Mouse (Mus musculus): ENCODE results near the gene Clec2e.
"Not testable (repeated sequence)": the region's sequence is repeated elsewhere in the genome, so short reads cannot be mapped to it uniquely, and the experiment has no call there.

The Clec2e gene

DNA sequence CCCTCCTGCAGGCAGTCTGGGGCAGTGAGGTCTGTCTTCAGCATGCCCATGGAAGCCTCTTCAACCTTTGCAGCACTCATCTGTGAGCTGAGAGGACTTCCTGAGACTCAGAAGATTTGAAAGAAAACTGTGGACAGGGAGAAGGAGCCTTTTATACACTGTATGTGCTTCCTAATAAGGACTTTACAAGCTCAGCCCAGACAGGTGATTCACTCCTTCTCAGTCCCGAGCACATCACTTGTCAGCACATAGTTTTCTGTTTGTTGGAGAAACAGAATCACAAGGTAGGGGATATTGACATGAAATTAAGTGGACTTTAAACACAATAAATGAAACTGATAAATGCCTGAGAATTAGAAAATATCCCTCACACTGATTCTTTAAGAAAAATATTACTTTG lies at the start of gene Clec2e:
TSS of gene Clec2e (minus strand) at position 120 of the 400 bp plus-strand sequence.
- not testable (repeated sequence) for DNase-seq

DNA sequence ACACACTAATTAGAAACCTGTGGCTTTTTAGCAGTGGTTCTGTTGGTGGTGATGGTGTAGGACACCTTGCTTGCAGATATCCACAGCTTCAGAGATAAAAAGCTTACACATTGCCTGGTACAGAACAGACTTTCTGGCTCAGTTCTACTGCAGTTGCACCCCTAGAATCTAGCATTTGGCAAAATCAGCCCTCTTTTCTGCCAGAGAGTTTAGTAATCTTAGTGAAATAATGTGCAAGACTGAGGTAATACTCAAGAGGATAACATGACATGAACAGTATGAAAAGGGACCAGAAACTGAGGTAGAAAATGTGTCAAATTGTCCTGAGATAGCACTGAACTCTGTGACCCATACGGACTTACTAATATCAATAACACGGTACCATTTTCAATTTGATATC lies 46.1 kb upstream of the Clec2e start:
- no peak for DNase-seq

DNA sequence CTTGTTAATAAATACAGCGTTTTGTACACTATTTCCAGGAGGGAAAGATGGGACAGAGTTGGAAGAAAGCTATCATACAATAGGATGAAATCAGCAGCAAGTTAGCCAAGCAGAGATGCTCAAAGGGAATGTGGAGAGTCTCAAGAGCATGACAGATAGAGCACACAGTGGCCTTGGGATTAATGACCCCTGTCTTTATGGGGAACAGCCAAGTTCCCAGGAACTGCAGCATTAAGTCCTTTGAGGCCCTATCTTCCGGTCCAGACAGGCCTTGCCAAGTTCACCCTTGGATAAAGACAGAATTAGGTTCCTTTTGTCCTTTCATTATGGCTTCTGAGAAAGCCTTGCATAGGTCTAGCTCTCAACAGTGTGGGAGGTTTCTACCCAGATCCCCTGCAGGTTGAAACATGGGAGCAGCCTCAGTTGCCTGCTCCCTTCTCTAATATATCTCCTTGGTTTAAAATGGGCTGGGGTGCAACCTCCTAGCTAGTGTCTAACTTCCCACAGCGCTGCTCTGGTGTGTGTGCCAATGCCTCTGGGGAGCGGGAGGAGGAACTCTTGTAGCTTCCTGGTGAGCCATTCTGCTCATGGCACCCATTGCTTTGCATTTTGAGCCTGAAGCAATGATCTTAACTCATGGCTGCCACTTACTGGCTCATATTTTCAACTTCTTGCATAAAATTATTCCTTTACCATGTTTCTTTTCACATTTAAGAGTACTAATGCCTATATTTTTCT lies 32.1 kb upstream of the Clec2e start:
- DNase-seq, result no peak

DNA sequence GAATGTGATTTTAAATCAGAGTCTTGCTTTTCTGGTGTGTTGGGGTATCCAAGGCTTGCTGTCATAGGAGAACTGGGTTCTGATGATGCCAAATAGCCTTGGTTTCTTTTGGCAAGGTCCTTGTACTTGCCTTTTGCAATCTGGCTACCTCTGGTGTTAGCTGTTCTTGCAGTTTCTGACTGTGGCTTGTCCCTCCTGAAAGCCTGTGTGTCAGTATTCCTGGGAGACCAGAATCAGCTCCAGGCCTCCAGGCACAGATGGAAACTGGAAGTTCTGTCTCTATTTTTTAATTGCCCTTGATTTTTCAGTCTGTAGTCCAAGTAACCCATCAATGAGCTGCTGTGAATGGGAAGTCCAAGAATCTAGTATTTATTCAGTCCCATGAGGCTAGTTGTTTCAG lies 26.1 kb upstream of the Clec2e start:
- no peak for DNase-seq

DNA sequence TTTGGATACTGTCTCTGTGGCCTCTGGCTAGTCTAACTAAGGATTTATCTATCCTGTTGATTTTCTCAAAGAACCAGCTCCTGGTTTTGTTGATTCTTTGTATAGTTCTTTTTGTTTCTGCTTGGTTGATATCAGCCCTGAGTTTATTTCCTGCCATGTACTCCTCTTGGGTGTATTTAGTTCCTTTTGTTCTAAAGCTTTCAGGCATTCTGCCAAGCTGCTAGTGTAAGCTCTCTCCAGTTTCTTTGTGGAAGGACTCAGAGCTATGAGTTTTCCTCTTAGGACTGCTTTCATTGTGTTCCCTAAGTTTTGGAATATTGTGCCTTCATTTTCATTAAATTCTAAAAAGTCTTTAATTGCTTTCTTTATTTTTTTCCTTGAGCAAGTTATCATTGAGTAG lies 23.8 kb upstream of the Clec2e start:
- DNase-seq, result not testable (repeated sequence)

DNA sequence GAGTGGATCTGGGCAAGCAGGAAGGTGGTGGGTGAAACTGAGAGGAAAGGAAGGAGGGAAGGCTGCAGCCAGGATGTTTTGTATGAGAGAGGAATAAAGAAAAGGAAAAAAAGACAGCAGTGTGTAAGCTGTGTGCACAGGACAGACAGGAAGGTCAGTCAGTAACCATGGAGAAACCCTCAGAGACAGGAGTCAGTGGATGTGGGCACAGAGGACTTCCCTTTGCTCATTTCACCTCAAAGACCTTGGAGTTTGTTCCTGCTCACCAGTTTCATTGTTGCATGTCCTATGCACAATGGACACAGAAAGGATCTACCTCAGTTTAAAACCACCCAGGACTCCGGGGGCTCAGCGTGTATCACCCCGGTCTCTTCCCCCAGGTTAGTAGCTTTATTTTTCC lies 15.5 kb upstream of the Clec2e start:
- DNase-seq, result no peak

DNA sequence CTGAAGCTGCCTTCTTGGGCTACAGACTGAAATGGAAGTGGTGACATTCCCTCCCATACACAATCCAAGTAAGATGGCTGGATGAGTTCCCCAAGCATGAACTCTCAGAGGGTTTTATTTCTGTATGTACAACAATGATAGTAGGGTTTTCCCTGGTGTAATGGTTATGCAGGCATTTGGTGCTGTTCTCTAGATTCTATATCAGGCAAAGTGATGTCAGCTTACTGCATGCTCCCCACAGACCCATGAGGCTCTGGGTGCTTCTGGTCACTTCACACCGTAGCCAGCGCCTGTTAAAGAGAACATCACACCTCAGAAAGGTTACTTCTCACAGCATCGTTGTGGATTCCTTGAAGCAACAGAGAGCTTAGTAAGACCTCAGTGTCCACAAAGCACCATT lies 13.5 kb upstream of the Clec2e start:
- DNase-seq, result not testable (repeated sequence)

DNA sequence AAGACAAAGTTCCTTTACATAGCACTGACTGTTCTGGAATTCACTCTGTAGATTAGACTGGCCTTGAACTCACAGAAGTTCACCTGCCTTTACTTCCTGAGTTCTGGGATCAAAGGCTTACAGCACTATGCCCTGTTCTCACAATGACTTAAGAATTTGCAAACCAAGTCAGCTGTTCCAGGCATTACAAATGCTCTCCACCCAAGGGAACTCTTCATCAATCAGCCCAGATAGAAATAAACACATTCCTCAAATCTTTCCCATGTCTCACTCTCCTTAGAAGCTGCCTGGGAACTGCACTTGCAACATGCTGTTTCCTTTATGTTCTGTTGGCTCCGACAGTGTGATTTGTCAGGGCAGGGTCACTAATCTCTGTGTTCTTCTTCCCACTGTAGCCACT lies 13.1 kb upstream of the Clec2e start:
- DNase-seq, result no peak

DNA sequence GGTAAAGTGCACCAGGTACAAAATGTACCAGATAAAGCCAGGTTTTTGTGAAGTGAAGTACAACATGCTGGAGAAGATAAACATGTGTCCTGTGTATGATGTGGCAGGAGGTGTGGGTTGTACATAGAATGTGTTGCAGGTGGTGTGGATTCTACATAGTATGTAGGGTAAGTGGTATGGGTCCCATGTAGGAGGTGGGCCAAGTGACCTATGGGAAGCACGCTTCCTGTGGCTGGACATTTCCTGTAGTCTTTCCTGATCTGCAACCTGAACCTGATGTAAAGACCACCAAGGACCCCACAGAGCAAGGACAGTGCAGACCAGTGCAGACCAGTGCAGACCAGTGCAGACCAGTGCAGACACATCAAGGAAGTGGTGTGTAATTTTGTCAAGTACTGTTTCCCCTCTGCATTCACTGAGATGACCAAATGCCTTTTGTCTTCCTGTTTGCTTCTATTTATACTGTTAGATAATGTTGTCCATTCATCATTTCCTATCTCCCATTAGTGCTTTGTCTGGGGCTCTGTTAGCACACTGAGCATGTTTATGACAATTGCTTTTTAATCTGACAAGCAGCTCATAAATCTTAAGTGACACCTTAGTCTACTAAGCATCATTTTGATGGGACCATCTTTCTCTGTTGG lies 12.4 kb upstream of the Clec2e start:
- no peak for DNase-seq

DNA sequence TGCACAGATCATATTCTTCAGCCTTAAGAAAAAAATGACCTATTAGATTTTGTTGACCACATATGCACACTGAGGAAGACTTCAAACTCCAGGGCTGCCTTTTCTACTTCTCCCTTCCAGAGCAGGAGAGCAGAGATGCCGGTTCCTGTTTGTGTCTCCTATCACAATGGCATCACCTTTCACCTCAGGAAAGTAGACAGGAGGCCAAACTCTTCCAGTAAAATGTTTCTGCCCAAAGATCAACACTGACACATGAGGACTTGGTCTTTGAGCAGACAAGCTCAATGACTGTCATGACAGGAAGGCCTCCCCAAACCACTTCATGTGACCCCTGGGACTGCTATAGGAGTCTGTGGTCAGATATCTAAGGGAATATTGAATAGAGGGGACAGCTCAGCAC lies 11.8 kb upstream of the Clec2e start:
- DNase-seq, result no peak

DNA sequence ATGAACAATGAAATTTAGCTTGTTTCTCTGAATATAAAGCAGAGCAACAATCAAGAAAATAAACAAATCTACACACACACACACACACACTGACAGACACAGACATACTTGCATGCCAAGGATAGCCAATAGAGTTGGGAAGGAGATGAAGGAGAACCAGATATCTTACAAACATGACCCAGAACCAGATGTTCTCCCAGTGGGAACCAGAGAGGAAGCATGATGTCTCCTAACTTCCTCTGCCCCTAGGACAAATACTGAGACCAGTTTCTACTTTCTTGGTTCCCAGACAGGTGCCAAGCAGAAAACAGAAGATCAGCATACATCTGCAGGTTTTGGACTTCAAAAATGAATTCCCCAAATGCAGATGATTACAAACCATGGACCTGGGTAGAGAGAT lies 7.2 kb upstream of the Clec2e start:
- no peak for DNase-seq

DNA sequence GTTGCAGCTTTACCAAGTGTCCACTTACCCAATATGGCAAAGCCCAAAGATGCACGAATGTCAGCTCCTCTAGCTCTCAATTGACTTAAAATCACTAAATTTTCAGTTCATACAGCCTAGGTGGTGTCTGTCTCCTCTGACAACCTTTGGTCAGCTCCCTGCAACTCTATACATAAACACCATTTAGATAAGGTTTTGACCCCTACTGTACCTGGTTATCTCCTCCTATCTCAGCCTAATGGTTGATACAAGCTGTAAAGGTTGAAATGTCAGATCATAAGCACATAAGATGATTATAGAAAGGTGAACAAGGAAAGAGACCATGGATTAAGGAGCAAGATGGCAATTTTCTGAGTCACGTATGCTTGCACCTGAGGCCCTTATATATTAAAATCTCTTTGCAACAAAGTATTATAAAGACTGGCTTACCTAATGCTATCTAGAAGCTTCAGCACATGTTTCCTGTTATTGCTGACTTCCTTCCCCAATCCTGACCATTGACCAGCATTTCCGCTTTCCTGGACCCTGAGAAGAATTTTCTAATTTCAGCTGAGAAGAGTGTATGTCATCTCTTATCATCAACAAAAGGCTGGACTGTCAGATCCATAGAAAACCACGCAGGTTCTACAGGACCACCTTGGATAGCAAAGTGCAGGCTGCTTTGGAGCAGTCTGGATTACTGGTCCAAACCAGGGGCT lies 2.3 kb upstream of the Clec2e start:
- DNase-seq, result no peak

DNA sequence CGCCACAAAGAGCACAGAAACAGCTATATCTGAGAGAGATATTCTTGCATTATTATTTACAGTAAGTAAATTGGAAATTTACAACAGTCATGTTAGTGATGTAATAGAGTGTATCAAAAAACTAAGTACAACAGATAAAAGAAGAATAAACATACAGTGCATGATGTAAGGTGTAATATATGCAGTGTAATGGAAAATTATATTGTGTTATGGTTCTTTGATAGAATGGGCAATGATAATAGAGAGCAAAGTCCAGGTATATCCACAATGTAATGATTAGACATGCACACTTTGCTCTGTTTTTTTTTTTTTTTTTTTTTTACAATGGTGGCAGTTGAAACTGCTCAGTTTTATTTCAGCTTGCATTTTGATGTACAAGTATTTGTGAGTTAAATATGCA lies 891 bp upstream of the Clec2e start:
- no peak for DNase-seq

DNA sequence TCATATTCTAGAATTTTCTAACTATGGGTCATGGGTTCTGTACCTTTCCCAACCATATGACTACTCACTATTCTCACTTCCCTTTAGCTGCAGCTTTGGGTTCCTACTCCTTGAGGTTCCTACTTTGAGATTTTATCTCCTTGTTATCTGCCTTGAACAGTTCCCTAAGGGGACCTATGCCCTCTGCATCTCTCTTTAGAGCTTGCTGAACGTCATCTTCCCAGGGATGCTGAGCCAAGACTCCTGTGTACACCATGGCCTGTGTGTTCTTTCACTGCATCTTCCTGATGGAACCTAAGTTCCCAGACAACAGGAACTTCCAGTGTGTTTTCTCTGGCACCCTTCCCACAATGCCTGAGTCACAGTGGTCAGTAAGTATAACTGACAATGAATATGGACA lies 2.8 kb downstream of the Clec2e start:
- DNase-seq, result no peak

DNA sequence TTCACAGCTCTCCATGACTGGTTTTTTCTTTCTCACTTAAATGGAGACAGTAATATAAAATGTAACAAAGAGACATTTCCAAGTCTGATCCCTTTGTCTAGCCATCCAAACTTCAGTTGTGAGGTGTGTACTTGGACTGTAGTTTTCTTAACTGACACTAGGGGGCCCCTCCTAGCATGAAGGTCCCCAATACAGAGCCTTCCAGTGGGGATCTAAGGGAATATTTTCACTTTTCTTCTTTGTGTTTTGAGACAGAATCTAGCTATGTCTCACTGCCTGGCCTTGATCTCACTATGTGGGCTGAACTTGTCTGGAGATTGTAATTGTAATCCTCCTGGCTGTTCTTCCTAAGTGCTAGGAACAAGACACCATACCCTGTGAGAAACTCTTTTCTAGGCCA lies 5.5 kb downstream of the Clec2e start:
- DNase-seq, result no peak

DNA sequence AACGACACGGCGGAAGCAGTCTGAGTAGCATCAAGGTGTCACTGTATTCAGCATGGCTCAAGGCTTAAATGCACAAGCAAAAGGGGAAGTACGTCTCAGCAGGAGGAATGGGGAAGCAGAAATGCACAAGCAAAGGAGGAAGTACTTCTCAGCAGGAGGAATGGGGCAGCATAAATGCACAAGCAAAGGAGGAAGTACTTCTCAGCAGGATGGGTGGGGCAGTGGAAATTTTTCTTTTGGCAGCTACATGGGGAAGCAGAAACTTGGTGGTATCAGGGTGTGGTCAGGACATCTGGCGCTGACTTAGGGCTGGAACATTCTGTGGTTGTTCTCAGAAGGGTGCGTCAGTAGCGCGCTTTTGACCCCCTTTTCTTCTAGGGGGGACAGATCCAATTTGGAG lies 12.1 kb downstream of the Clec2e start:
- DNase-seq, result not testable (repeated sequence)

DNA sequence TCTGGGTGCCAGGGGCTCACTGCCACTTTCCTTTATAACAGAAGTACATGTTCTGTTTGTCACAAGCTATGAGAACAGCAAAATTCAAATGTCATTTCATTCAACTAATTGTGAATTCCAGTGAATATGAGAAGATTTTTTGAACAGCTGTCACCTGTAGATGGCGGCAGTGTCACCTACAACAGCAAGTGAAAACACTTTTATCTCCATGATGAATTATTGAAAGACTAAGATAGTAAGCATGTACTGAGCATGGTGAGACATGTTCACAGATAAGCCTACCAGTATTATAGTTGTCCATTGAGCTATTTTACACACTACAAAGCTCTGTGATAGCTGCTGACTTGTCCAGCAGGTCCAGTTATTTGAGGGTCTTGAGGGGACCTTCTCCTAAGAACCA lies 12.6 kb downstream of the Clec2e start:
- DNase-seq, result no peak

DNA sequence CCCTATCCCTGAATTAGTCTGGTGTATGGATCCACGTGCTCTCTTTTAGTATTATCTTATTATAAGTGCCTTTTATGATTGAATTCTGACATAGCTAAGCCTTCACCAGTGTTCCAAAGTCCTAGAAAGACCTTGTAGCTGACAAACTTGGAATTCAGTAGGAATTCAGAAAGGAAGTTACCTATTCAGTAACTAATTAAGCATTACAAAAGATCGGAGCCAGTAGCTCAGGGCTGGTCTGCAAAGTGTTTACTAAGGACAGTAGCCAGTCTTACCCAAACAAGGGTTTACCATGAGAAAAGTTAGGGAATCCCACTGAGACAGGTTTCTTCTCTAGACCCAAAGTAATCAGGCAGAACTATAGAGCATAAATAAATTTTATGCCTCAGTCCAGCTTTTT lies 14.7 kb downstream of the Clec2e start:
- not testable (repeated sequence) for DNase-seq

DNA sequence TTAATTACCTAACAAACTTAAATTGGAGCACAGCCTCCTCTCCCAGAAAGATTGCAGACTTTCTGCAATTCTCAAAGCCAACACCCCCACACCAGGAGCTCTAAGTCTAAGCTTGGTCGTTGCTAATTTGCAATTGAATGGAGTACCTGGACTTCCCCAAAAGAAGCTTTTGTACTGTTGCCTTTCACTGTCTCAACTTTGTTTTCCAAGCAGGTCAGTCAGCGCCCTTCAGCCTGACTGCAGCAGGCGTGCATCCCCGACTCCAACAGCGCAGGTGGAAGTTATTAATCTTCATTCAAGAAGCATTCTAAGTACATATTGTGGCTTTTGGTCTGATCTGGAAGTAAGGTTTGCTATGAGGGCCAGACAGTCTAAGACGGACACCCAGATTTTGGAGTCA lies 15.6 kb downstream of the Clec2e start:
- no peak for DNase-seq

DNA sequence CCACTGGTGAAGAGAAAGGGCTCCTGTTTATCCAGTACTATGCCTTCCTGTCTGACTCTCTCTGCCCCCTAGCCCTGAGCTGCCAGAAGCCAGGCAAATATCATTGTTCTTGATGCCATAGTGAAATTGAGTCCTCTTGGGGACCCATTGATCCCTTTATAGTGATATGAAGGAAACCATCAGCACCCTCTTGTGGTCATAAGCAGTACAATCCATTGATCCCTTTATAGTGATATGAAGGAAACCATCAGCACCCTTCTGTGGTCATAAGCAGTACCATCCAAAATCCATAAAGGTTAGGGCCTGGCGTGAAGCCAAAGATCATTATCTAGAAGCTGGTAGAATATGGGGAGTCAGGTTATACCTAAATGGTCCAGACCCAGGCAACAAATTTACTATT lies 33.7 kb downstream of the Clec2e start:
- peak in 1 of 2 experiments; percentile 1 for DNase-seq

DNA sequence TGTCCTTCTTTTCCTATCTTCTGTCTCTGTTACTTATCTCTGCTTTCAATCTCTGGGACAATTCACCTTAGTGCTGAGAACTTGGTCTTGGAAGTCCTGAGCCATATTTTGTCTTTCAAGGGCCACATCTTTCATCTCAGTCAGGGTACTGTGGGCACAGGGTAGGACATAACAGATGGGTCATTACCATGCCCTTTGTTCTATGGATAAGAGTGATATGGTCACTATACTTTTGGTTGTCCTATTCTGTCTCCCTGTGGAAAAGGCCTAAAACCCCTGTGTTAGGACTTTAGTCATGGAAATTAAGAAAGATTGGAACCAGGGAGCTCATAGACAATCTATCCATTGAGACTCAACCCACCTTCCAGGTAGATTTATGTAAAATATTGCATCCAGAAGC lies 34.2 kb downstream of the Clec2e start:
- no peak for DNase-seq

DNA sequence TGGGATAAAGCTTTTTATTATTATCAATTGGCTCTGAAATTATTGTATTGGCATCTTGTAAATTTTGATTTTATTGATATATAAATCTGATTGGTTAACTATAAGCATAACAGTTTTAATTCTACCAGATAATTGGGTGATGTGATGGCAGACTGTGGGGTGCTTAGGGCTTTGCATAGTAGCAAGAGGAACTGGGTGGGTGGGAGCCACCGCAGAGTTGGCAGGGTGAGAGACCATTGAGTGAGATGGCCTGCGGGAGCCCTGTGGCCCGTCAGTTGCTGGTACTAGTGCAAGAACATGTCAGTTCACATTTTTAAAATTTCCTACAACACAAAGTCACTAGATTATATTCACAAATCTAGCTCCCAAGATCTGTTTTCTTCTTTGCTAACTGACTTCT lies 34.9 kb downstream of the Clec2e start:
- no peak for DNase-seq

DNA sequence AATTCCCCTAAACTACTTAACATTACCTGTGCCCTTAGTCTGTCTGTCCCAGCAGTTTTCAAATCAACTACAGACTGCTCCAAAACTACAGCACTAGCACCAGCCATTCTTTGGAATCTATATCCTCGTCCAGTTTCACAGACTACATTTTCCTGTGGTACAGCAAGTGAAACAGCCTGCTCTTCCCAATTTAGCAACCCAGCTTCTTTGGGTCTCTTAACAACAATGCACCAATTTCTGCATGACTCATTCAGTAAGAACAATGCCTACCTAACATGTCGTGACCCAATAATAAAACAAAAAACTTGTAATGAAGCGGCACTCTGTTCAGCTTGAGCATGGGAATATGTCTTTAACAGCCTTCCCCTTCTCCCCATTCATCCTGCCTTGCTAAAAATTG lies 35.3 kb downstream of the Clec2e start:
- DNase-seq, result no peak

DNA sequence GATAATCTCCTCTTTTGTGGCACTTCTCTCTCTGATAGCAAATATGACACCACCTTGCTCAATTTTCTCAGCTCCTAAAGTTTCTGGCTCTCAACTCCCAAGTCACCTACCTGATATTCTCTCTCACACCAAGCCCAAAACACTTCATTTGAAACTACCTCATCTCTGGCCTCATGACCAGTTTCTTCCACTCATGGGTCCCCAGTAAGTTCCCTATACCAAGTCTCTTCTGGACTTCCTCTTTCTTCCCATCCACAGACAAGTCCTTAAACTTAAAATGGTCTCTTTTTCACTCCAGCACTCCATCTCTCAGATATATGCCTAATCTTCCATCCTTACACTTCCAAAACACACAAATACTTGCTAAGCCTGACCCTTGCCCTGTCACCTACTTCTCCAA lies 42.7 kb downstream of the Clec2e start:
- no peak for DNase-seq

Data from cerebellum, postnatal 36 days (tissue).